In genomic region chr16:90197337-90197973, GRCm38 (mm10) we compare ENCODE assay signal across 8 mouse cellular contexts. TPM values are rescaled to one million over a fixed set of nuclear protein-coding genes. Genes with fewer than 3 reads are reported as not detected.
A peak's percentile ranks its signal among the peaks of the same experiment; 100 is the strongest.
DNase-seq lines count a peak whose midpoint lies in the region; ATAC-seq and TF ChIP-seq lines count a peak whose summit lies in the region.

No protein-coding gene starts in this region.

- peak; percentile 64 for TF ChIP-seq CTCF in ES-Bruce4 (IDR thresholded peaks at IDR 0.05; ENCODE audit: low read depth, low read length)
- peak; percentile 79 for TF ChIP-seq CTCF in kidney, postnatal 0 days (IDR thresholded peaks at IDR 0.05; ENCODE audit: low read depth)

- whole genome bisulfite sequencing in heart, embryonic 14.5 days, result 1% methylated on average over 22 of the region's 22 CpGs
- WGBS in kidney, postnatal 0 days, result 3% methylated on average over 22 of the region's 22 CpGs
- WGBS in neural tube, embryonic 14.5 days, result 4% methylated on average over 22 of the region's 22 CpGs

- H3K9ac ChIP-seq in ES-Bruce4 (ENCODE audit: low read depth, poor library complexity, severe bottlenecking), result peak overlapping the region; percentile 21; the same call in 1 of the 2 replicates
- H3K9ac ChIP-seq in heart, embryonic 14.5 days (ENCODE audit: low read length), result peak overlapping the region; percentile 59
- peak overlapping the region; percentile 19; the same call in 1 of the 2 replicates for H3K9ac ChIP-seq in kidney, postnatal 0 days (ENCODE audit: low read depth, low read length)
- peak overlapping the region; percentile 39 for H3K9ac ChIP-seq in neural tube, embryonic 14.5 days (replicated peaks; ENCODE audit: low read depth, low read length)

- DNase-seq in kidney, postnatal 0 days (ENCODE audit: low spot score), result peak; percentile 92
- DNase-seq in lung, adult 18-20 months, result peak; percentile 83 to 87
- DNase-seq in testis, postnatal 10 days (ENCODE audit: low spot score), result peak; percentile 84

- ATAC-seq in heart, embryonic 14.5 days (ENCODE audit: insufficient number of reproducible peaks, insufficient read depth, low FRiP score, low read depth), result peak; percentile 87
- ATAC-seq in kidney, postnatal 0 days (replicated peaks; ENCODE audit: low FRiP score, low read depth), result peak; percentile 91
- ATAC-seq in neural tube, embryonic 14.5 days (ENCODE audit: low read depth), result peak; percentile 92

- 0 out of 2 replicates have a peak overlapping the region, but pooled peaks have one; percentile 0 for H3K27ac ChIP-seq in ES-Bruce4 (ENCODE audit: insufficient read depth, low read length)
- H3K27ac ChIP-seq in brown adipose tissue, adult 24 weeks (replicated peaks; ENCODE audit: low read depth, low read length), result peak overlapping the region; percentile 84
- peak overlapping the region; percentile 61 to 71 for H3K27ac ChIP-seq in heart, embryonic 14.5 days (replicated peaks in 1 of 2; ENCODE audit: control insufficient read depth in 1 of 2, insufficient read depth in 1 of 2, low read depth in 2 of 2, low read length in 2 of 2)
- H3K27ac ChIP-seq in kidney, postnatal 0 days, result 0 out of 2 replicates have a peak overlapping the region, but pooled peaks have one; percentile 42
- no peak overlapping the region for H3K27ac ChIP-seq in neural tube, embryonic 14.5 days (ENCODE audit: low read depth, low read length)

- H3K27me3 ChIP-seq in ES-Bruce4 (ENCODE audit: control insufficient read depth, insufficient read depth, low read length, poor library complexity, severe bottlenecking), result no peaks in the 10 kb centered on the region
- no peaks in the 10 kb centered on the region for H3K27me3 ChIP-seq in erythroblast, embryonic 14.5 days (ENCODE audit: control insufficient read depth)
- H3K27me3 ChIP-seq in heart, embryonic 14.5 days (ENCODE audit: control insufficient read depth, insufficient read depth, low read length), result no peaks in the 10 kb centered on the region
- no peaks in the 10 kb centered on the region for H3K27me3 ChIP-seq in kidney, postnatal 0 days (ENCODE audit: insufficient read depth, low read length)
- H3K27me3 ChIP-seq in neural tube, embryonic 14.5 days (ENCODE audit: control insufficient read depth, insufficient read depth, low read length), result no peaks in the 10 kb centered on the region

- H3K36me3 ChIP-seq in ES-Bruce4 (ENCODE audit: control insufficient read depth, insufficient read depth, low read length, poor library complexity, severe bottlenecking), result no peaks in the 10 kb centered on the region
- H3K36me3 ChIP-seq in erythroblast, embryonic 14.5 days (ENCODE audit: control insufficient read depth), result no peaks in the 10 kb centered on the region; the same call in 1 of the 2 replicates
- H3K36me3 ChIP-seq in heart, embryonic 14.5 days (ENCODE audit: control insufficient read depth, insufficient read depth, low read length), result no peaks in the 10 kb centered on the region
- H3K36me3 ChIP-seq in kidney, postnatal 0 days (ENCODE audit: insufficient read depth, low read length), result no peaks in the 10 kb centered on the region
- no peaks in the 10 kb centered on the region for H3K36me3 ChIP-seq in neural tube, embryonic 14.5 days (ENCODE audit: control insufficient read depth, insufficient read depth, low read length)

- H3K9me3 ChIP-seq in ES-Bruce4 (replicated peaks; ENCODE audit: control insufficient read depth, insufficient read depth, low read length, poor library complexity, severe bottlenecking), result no peaks in the 10 kb centered on the region
- H3K9me3 ChIP-seq in erythroblast, embryonic 14.5 days (ENCODE audit: control insufficient read depth, low read length), result no peaks in the 10 kb centered on the region
- H3K9me3 ChIP-seq in heart, embryonic 14.5 days (ENCODE audit: control insufficient read depth, low read length), result no peaks in the 10 kb centered on the region
- no peaks in the 10 kb centered on the region for H3K9me3 ChIP-seq in kidney, postnatal 0 days (replicated peaks; ENCODE audit: low read length)
- H3K9me3 ChIP-seq in neural tube, embryonic 14.5 days (ENCODE audit: control insufficient read depth, low read length), result no peaks in the 10 kb centered on the region

- no peaks in the 10 kb centered on the region for H3K4me1 ChIP-seq in ES-Bruce4 (ENCODE audit: control insufficient read depth, insufficient read depth, low read length)
- peaks cover 8% of the 10 kb centered on the region for H3K4me1 ChIP-seq in brown adipose tissue, adult 24 weeks (ENCODE audit: control insufficient read depth, insufficient read depth, insufficient read length, low read length)
- peaks cover 58% of the 10 kb centered on the region for H3K4me1 ChIP-seq in erythroblast, embryonic 14.5 days (ENCODE audit: control insufficient read depth)
- H3K4me1 ChIP-seq in heart, embryonic 14.5 days (ENCODE audit: control insufficient read depth in 2 of 2, insufficient read depth in 2 of 2, low read length in 2 of 2), result peaks cover 18 to 23% of the 10 kb centered on the region in 2 experiments
- 0 out of 2 replicates have a peak, but pooled peaks cover 3% of the 10 kb centered on the region for H3K4me1 ChIP-seq in kidney, postnatal 0 days (replicated peaks; ENCODE audit: insufficient read depth, low read length)
- H3K4me1 ChIP-seq in neural tube, embryonic 14.5 days (ENCODE audit: control insufficient read depth, insufficient read depth, low read length), result no peaks in the 10 kb centered on the region

- H3K4me2 ChIP-seq in heart, embryonic 14.5 days (ENCODE audit: low read length), result peak overlapping the region; percentile 59
- peak overlapping the region; percentile 49 for H3K4me2 ChIP-seq in kidney, postnatal 0 days (ENCODE audit: low read length)
- H3K4me2 ChIP-seq in neural tube, embryonic 14.5 days (ENCODE audit: low read depth, low read length), result peak overlapping the region; percentile 51

- H3K4me3 ChIP-seq in ES-Bruce4 (ENCODE audit: low read depth, low read length), result peak overlapping the region; percentile 37
- peak overlapping the region; percentile 52 for H3K4me3 ChIP-seq in brown adipose tissue, adult 24 weeks (ENCODE audit: insufficient read depth, low read depth, low read length)
- H3K4me3 ChIP-seq in erythroblast, embryonic 14.5 days (replicated peaks), result peak overlapping the region; percentile 70
- peak overlapping the region; percentile 40 to 45 for H3K4me3 ChIP-seq in heart, embryonic 14.5 days (ENCODE audit: control insufficient read depth in 1 of 2, insufficient read depth in 1 of 2, low read depth in 1 of 2, low read length in 2 of 2)
- H3K4me3 ChIP-seq in kidney, postnatal 0 days (replicated peaks; ENCODE audit: low read depth, low read length), result peak overlapping the region; percentile 25
- peak overlapping the region; percentile 26 for H3K4me3 ChIP-seq in neural tube, embryonic 14.5 days (ENCODE audit: low read depth, low read length)

- no peak for TF ChIP-seq EP300 in ES-Bruce4 (IDR thresholded peaks at IDR 0.05; ENCODE audit: insufficient read depth, low read depth, low read length)

- peak; percentile 42 for TF ChIP-seq POLR2A in ES-Bruce4 (IDR thresholded peaks at IDR 0.05; ENCODE audit: insufficient read depth, low read length)

RNA-seq across cellular contexts. Expression of gene Sod1, which starts 23.1 kb away (rescaled TPM):
- polyA plus RNA-seq in ES-Bruce4 (2011; ENCODE audit: insufficient read depth, insufficient read length, low read depth, missing spikeins), result 797 and 822 TPM in 2 replicates
- 1,524 and 1,552 TPM in 2 replicates for polyA plus RNA-seq in brown adipose tissue, adult 24 weeks (2012; ENCODE audit: insufficient read depth, insufficient read length, missing spikeins)
- 87.1 and 109 TPM in 2 replicates for polyA plus RNA-seq in erythroblast, embryonic 14.5 days (2012)
- polyA plus RNA-seq in heart, embryonic 14.5 days (2014; fragmentation: Nextera tagmentation; extraction: Ambion mirVana), result 1,040 and 1,157 TPM in 2 replicates
- 1,212 and 1,309 TPM in 2 replicates for polyA plus RNA-seq in kidney, postnatal 0 days (2015; fragmentation: Nextera tagmentation; extraction: Ambion mirVana)
- 939 and 1,024 TPM in 2 replicates for polyA plus RNA-seq in neural tube, embryonic 14.5 days (2014; fragmentation: Nextera tagmentation; extraction: Ambion mirVana)

RNA-seq across cellular contexts. Expression of gene Tiam1, which starts 53.9 kb away (rescaled TPM):
- 22.4 and 24.4 TPM in 2 replicates for polyA plus RNA-seq in ES-Bruce4 (2011; ENCODE audit: insufficient read depth, insufficient read length, low read depth, missing spikeins)
- 9.3 and 15.9 TPM in 2 replicates for polyA plus RNA-seq in brown adipose tissue, adult 24 weeks (2012; ENCODE audit: insufficient read depth, insufficient read length, missing spikeins)
- polyA plus RNA-seq in erythroblast, embryonic 14.5 days (2012), result 0.50 and 0.89 TPM in 2 replicates
- 12.0 and 12.6 TPM in 2 replicates for polyA plus RNA-seq in heart, embryonic 14.5 days (2014; fragmentation: Nextera tagmentation; extraction: Ambion mirVana)
- polyA plus RNA-seq in kidney, postnatal 0 days (2015; fragmentation: Nextera tagmentation; extraction: Ambion mirVana), result 10.8 and 11.5 TPM in 2 replicates
- polyA plus RNA-seq in neural tube, embryonic 14.5 days (2014; fragmentation: Nextera tagmentation; extraction: Ambion mirVana), result 24.4 and 34.8 TPM in 2 replicates
